Mouse (Mus musculus) kidney, embryonic 16.5 days (tissue): ENCODE results near the gene Wipi2. TPM values are rescaled to one million over a fixed set of nuclear protein-coding genes. Genes with fewer than 3 reads are reported as not detected.
A peak's percentile ranks its signal among the peaks of the same experiment; 100 is the strongest.

Experiments used
- ATAC-seq: fragments of 200-750 bp; cut with Nextera tagmentation; 2 replicates; pipeline ENCODE4 v1.8.0; 2017; ENCODE audit warnings: moderate TSS enrichment; ENCODE audit not compliant: low FRiP score, low TSS enrichment
- H3K27ac ChIP-seq: fragments of 300-500 bp; sonication (generic); 2 replicates; pipeline ENCODE4 v1.5.1; 2014; ENCODE audit warnings: low read length
- H3K27me3 ChIP-seq: fragments of 300-500 bp; sonication (generic); 2 replicates; pipeline ENCODE4 v1.6.1; 2014; ENCODE audit warnings: low read length, control low read depth, mixed read lengths; ENCODE audit not compliant: insufficient read depth
- H3K36me3 ChIP-seq: fragments of 300-500 bp; sonication (generic); 2 replicates; pipeline ENCODE4 v1.6.1; 2014; ENCODE audit warnings: low read length, control low read depth, mixed read lengths; ENCODE audit not compliant: insufficient read depth
- H3K4me1 ChIP-seq: fragments of 300-500 bp; sonication (generic); 2 replicates; pipeline ENCODE4 v1.6.1; 2014; ENCODE audit warnings: low read length, control low read depth, mixed read lengths; ENCODE audit not compliant: insufficient read depth
- H3K4me2 ChIP-seq: fragments of 300-500 bp; sonication (generic); replicated peaks from 2 replicates; pipeline ENCODE4 v1.6.1; 2014; ENCODE audit warnings: low read depth, low read length
- H3K4me3 ChIP-seq: fragments of 300-500 bp; sonication (generic); 2 replicates; pipeline ENCODE4 v1.5.1; 2014; ENCODE audit warnings: mild to moderate bottlenecking, low read length
- H3K9ac ChIP-seq: fragments of 300-500 bp; sonication (generic); replicated peaks from 2 replicates; pipeline ENCODE4 v1.6.1; 2014; ENCODE audit warnings: low read length
- H3K9me3 ChIP-seq: fragments of 300-500 bp; sonication (generic); 2 replicates; pipeline ENCODE4 v1.6.1; 2016; ENCODE audit warnings: low read length, control low read depth
- WGBS: fragments of 180-500 bp; shearing (Covaris S2); extraction: QIAGEN DNeasy Blood & Tissue Kit; methylation state at CpG from one replicate; pipeline ENCODE4 v1.1.7; 2014; 5-methylcytosine and 5-hydroxymethylcytosine counted together
- polyA plus RNA-seq: library from polyadenylated mRNA; unstranded; fragments of >200 nt; fragmentation: Nextera tagmentation; extraction: Ambion mirVana; gene quantifications from 2 replicates; pipeline ENCODE4 v1.2.1, GENCODE M21; 2015

Wipi2 gene
- polyA plus RNA-seq, 1 experiment from 2014 or later, result 51.6 TPM

DNA sequence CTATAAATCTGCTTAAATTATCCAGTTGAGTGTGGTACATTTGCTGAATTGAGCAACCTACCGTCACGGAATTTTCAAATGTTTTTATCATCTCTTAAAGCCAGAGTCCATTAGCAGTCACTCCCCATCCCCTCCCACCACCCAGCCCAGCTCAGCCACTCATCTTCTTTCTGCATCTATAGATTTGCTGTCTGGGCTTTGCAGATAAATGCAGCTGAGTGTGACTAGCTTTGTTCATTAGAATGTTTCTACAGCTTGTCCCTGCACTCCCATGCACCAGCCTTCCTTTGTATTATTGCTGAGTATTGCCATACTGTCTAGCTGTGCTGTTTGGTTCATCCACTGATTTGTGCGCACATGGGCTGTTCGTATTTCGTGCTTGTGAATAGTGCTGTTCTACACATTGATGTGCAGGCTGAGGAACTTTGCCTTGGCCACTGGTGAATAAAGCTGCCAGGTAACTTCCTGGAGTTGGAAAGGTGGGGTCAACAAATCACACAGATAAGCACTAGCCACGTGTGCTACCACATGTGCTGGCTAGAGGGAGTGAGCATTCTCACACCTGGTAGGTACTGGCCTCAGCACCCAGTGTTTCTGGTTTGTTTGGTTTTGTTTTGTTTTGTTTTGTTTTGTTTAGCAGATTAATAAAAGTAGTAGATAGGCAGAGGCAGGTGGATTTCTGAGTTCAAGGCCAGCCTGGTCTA, 23.4 kb downstream of the Wipi2 start:
- H3K9ac ChIP-seq, result no peak overlapping the region
- H3K36me3 ChIP-seq, result peaks cover 8% of the 10 kb centered on the region; the same call in 1 of the 2 replicates
- H3K4me2 ChIP-seq, result no peak overlapping the region
- ATAC-seq, result no peak
- 72% methylated on average over 6 of the region's 6 CpGs for WGBS
- H3K9me3 ChIP-seq, result no peaks in the 10 kb centered on the region
- H3K4me3 ChIP-seq, result no peak overlapping the region
- H3K4me1 ChIP-seq, result no peaks in the 10 kb centered on the region
- no peaks in the 10 kb centered on the region for H3K27me3 ChIP-seq
- no peak overlapping the region for H3K27ac ChIP-seq

DNA sequence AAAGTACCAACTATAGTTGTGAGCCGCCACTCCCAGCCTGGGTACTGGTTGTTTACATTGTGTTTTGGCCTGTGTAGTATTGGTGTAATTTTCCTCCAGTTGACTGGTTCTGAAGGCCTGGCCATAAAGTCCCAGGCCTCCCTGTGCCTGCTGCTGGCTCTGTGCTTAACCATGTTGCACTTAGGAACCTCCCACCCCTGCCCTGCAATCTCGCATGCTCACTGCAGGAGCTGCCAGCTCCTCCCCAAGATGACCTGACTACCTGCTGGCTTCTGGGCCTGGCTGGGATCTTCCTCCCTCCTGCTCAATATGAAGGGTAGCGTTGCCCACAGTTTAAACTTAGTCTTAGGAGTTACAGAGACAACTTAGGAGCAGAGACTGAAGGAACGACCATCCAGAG, 24.8 kb downstream of the Wipi2 start:
- H3K27me3 ChIP-seq, result no peaks in the 10 kb centered on the region
- ATAC-seq, result no peak
- H3K27ac ChIP-seq, result no peak overlapping the region
- 63% methylated on average over 4 of the region's 4 CpGs for WGBS
- H3K9me3 ChIP-seq, result no peaks in the 10 kb centered on the region
- H3K4me3 ChIP-seq, result no peak overlapping the region
- H3K4me2 ChIP-seq, result no peak overlapping the region
- no peaks in the 10 kb centered on the region for H3K4me1 ChIP-seq
- H3K36me3 ChIP-seq, result peaks cover 19% of the 10 kb centered on the region; the same call in 1 of the 2 replicates
- H3K9ac ChIP-seq, result no peak overlapping the region

DNA sequence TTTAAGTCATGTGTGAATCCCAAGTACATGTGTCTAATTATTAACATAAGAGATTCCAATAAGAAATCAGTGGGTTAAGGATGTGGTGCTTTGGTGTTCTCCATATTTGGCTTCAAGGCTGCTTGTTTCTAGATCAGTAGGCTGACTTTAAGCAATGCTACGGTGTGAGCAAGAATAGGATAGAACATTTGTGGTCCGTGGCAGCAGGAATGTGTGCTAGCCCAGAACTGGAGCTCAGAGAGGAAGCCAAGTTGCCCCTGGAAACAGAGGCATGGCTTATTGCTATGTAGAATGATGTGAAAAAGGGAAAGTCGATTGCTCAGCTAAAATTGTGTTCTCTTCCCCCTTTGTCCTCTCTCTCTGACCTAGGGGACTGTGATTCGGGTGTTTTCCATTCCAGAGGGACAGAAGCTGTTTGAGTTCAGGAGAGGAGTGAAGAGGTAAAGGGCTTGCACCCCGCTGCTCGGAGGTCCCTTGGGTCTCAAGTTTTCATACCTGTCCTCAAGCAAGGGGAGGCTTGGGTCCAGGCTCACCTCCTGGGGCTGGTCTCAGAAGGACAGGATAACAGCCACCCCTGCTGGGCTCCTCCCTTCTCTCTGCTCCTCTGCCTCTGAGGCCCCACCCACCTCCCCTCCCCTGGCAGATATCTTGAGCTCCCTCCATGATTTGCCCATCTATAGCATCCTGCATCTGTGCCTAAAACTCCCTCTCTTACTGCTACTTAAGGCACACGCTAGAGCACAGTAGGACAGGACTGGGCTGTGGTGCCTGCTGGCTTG, 33.3 kb downstream of the Wipi2 start:
- Histone ChIP-seq H3K27me3 (no peaks in the 10 kb centered on the region), H3K9me3 (no peaks in the 10 kb centered on the region)
- no peak for ATAC-seq

DNA sequence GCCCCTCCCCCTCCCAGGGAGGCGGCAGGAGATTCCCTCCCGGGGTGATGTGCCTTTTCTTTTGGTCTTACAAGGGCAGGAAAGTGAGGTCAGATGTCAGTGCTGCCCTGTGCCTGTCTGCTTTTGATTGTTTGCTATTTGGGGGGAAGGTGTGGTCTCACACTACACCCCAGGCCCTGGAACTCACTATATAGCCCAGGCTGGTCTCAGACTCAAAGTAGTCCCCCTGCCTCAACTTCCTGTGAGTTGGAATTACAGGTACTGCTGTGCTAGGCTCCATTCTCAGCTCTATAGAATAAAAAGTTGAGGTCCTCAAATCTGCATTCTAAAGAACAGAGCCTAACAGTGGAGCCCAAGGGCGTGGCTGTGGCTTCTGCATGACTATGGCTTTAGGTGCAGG, 40.4 kb downstream of the Wipi2 start:
- Histone ChIP-seq H3K27me3 (no peaks in the 10 kb centered on the region), H3K9me3 (no peaks in the 10 kb centered on the region), H3K4me3 (no peak overlapping the region), H3K4me2 (no peak overlapping the region), H3K9ac (no peak overlapping the region), H3K4me1 (no peaks in the 10 kb centered on the region), H3K27ac (no peak overlapping the region), H3K36me3 (peaks cover 60% of the 10 kb centered on the region)
- ATAC-seq, result no peak
- 38% methylated on average over 3 of the region's 3 CpGs for WGBS

More for the DNA sequence above, 33.3 kb downstream of the Wipi2 start:
- peaks cover 92% of the 10 kb centered on the region for H3K36me3 ChIP-seq
- no peak overlapping the region for H3K4me3 ChIP-seq
- no peaks in the 10 kb centered on the region for H3K4me1 ChIP-seq
- 90% methylated on average over 7 of the region's 7 CpGs for WGBS
- no peak overlapping the region for H3K27ac ChIP-seq
- no peak overlapping the region for H3K4me2 ChIP-seq
- no peak overlapping the region for H3K9ac ChIP-seq

DNA sequence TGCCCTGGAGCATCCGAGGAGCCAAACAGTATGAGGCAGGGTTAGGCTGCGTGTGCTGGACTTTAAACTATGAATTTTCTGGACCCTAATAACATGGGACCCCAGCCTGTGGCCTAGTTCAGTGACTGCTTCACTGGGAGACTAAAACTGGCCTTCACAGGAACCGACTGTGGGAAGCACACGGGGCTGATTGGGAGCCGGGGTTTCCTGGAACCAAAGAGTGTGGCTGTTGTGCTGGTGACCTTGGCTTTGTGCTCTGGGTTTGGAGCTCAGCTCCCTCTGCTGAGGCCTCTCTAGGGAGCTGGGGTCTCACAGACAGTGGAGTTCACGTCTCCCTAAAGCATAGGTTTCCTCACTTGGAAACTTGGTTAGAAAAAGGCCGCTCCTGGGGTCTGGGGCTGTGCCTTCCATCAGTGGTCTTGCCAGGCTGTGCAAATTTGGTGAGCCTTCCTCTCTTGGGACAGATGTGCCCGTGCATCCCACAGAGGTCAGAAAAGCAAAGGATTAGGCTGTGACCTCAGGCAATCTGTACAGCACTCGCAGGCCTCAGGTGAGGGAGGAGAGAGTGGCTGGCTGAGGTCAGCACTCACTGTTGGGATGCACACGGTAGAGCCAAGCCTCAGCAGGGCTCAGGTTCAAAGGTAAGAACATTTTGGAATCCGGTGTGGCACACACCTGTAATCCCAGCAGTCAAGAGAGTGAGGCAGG, 41.2 kb downstream of the Wipi2 start:
- WGBS, result 92% methylated on average over 11 of the region's 11 CpGs
- Histone ChIP-seq H3K4me1 (no peaks in the 10 kb centered on the region), H3K4me3 (no peak overlapping the region), H3K27ac (no peak overlapping the region), H3K27me3 (no peaks in the 10 kb centered on the region), H3K4me2 (no peak overlapping the region), H3K9ac (no peak overlapping the region), H3K9me3 (no peaks in the 10 kb centered on the region), H3K36me3 (peaks cover 54% of the 10 kb centered on the region)
- ATAC-seq, result no peak

DNA sequence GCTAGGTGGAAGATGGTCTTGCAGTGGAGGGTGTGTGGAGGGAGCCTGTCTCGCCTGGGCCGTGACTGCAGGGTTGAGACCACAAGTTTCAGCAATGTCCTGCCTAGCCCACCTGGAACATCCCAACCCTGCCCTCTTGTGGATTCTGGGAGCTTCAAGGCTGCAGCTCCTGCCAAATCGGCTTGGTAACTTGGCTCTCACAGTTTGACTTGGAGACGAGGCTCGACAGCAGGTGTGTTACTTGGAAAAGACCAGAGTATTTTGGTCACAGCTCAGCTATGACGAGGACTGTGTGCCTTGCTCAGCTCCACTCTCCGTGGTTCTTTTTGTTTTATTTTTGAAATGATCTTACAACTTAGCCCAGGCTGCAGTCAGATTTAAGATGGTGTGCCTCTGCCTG, 42.2 kb downstream of the Wipi2 start:
- no peak overlapping the region for H3K4me2 ChIP-seq
- H3K9me3 ChIP-seq, result no peaks in the 10 kb centered on the region
- H3K4me3 ChIP-seq, result no peak overlapping the region
- no peak overlapping the region for H3K9ac ChIP-seq
- no peak overlapping the region for H3K27ac ChIP-seq
- peaks cover 44% of the 10 kb centered on the region for H3K36me3 ChIP-seq
- no peaks in the 10 kb centered on the region for H3K27me3 ChIP-seq
- 83% methylated on average over 7 of the region's 7 CpGs for WGBS
- H3K4me1 ChIP-seq, result no peaks in the 10 kb centered on the region
- ATAC-seq, result no peak

DNA sequence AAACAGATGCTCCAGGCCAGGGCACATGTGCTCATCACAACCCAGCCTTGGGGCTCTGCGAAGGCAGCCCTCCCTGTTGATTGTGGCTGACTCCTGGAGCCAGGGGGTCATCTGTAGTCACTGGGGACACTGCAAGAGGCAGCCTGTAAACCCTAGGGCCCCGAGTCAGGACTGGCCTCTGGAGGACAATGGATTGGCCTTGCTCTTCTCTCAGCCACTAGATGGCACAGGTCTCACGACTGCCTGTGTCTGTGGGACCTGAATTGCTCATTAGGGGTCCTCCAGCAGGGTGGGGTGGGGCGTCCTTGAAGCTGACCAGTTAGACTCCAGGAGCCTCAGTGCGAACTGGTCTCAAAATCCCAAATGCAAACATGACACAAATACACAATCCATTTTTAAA, 45.6 kb downstream of the Wipi2 start:
- Histone ChIP-seq H3K27me3 (no peaks in the 10 kb centered on the region), H3K4me1 (no peaks in the 10 kb centered on the region), H3K36me3 (peaks cover 16% of the 10 kb centered on the region), H3K27ac (no peak overlapping the region), H3K9me3 (no peaks in the 10 kb centered on the region), H3K9ac (no peak overlapping the region), H3K4me3 (no peak overlapping the region), H3K4me2 (no peak overlapping the region)
- WGBS, result 27% methylated on average over 5 of the region's 5 CpGs
- ATAC-seq, result 0 out of 2 replicates have a peak, but pooled peaks have one; percentile 49

DNA sequence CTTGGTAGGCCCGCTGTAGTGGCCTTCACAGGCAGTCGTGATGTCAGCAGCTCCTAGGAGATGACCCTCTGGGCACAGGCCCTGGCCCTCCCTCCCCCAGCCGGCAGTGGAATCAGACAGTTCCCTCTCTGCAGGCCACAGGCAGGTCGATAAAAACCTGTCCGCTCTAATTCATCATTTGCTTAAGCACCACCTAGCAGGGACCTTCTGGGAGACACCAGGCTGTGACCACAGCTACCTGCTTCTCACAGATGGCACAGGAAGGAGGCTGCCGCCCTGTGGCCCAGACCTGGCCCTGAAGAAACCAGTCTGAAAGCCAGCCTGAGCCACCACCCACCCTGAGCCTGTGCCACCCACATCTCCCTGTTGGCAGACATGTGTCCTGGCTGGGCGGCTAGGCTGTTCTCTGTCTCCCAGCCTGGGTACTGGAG, 50.7 kb downstream of the Wipi2 start:
- no peak for ATAC-seq
- Histone ChIP-seq H3K4me1 (no peaks in the 10 kb centered on the region), H3K4me3 (no peak overlapping the region), H3K4me2 (no peak overlapping the region), H3K9me3 (peaks cover 2% of the 10 kb centered on the region; the same call in 1 of the 2 replicates), H3K9ac (no peak overlapping the region), H3K36me3 (no peaks in the 10 kb centered on the region), H3K27me3 (no peaks in the 10 kb centered on the region), H3K27ac (no peak overlapping the region)
- WGBS, result 51% methylated on average over 7 of the region's 7 CpGs

DNA sequence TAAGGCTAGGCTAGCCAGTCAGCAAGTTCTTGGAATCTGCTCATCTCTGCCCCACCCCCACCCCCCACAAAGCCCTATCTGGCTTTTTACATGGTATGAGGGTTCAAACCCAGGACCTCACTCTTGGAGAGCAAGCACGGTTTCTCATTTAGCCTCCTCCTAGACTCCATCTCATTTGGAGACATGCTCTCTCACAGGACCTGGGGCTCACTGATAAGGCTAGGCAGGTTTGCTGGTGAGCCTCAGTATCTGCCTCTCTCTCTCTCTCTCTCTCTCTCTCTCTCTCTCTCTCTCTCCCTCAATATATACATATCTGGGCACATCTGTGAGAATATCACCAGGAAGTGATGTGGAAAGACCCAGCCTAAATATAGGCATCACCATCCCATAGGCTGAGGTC, 51.6 kb downstream of the Wipi2 start:
- Histone ChIP-seq H3K36me3 (no peaks in the 10 kb centered on the region), H3K4me1 (no peaks in the 10 kb centered on the region), H3K9ac (no peak overlapping the region), H3K27me3 (no peaks in the 10 kb centered on the region), H3K4me2 (no peak overlapping the region), H3K9me3 (peaks cover 3% of the 10 kb centered on the region; the same call in 1 of the 2 replicates), H3K27ac (no peak overlapping the region), H3K4me3 (no peak overlapping the region)
- ATAC-seq, result no peak
- 81% methylated on average over 1 of the region's 1 CpGs for WGBS
